Mouse (Mus musculus): ENCODE results near the gene Ets1. TPM values are rescaled to one million over a fixed set of nuclear protein-coding genes. Genes with fewer than 3 reads are reported as not detected.

Gene Ets1
- polyA plus RNA-seq, 1 experiment from 2014 or later, result 12.5 TPM

DNA sequence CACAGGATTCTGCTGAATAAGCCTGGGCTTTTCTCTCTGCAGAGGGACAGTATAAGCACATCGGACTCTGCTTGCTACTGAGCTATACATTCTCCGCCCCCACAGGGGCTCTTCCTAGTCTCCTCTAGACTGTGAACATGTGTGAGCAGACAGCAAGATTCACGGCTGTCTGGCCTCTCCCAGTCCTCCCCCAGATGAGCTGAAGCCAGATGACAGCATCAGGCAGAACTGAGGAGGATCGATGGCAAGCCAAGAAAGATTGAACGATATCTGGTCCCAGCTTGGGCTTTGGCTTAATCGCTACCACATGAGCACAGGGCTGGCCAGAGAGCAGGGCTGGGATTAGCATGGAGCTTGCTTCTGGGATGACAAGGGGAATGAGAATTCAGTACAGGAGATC is 155.7 kb downstream of the Ets1 start:
- Histone ChIP-seq H3K36me3 (no peaks in the 10 kb centered on the region), H3K9me3 (replicated peaks) (no peaks in the 10 kb centered on the region), H3K9ac (no peak overlapping the region), H3K4me1 (replicated peaks) (no peaks in the 10 kb centered on the region), H3K27me3 (no peaks in the 10 kb centered on the region), H3K4me2 (no peak overlapping the region), H3K27ac (no peak overlapping the region), H3K4me3 (replicated peaks) (no peak overlapping the region)
- DNase-seq, result no peak
- no peak for ATAC-seq (ENCODE audit: low read depth)
- 73% methylated on average over 6 of the region's 6 CpGs for WGBS (ENCODE audit: insufficient replicate concordance)

DNA sequence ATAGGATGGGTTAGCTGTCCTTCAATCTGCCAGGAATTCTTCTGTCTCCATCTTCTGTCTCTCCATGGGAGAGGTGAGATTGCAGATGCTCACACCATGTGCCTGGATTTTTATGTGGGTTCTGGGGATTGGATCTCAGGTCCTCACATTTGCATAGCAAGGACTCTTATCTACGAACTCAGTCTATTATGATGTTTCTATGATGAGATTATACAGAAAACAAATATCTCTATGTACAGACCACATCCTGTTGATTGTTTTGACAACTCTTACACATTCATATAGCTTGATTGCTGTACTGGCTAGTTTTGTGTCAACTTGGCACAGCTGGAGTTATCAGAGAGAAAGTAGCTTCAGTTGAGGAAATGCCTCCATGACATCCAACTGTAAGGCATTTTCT is 162.2 kb downstream of the Ets1 start:
- no peak for DNase-seq
- Histone ChIP-seq H3K4me2 (no peak overlapping the region), H3K36me3 (no peaks in the 10 kb centered on the region), H3K4me3 (replicated peaks) (no peak overlapping the region), H3K27me3 (no peaks in the 10 kb centered on the region), H3K9me3 (replicated peaks) (no peaks in the 10 kb centered on the region), H3K9ac (no peak overlapping the region), H3K27ac (no peak overlapping the region), H3K4me1 (replicated peaks) (no peaks in the 10 kb centered on the region)
- 58% methylated on average over 1 of the region's 1 CpGs for WGBS (ENCODE audit: insufficient replicate concordance)
- ATAC-seq (ENCODE audit: low read depth), result no peak

DNA sequence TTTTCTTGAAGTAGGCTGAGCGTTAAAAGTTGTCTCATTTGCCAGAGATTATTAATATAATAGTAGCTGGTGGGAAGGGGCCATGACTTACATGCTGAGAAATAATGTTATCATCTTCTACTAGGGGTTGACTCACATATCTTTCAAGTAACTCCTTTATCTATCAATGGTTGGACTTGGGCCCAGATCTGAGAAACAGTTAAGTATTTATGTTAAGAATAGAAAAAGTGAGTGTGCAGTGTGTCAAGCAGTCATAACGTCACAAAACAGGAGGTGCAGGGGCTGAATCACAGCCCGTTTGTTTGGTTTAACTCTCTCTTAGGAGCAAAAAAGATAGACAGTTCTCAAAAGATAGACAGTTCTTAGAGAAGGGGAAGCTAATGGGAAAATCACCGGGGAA is 170.1 kb downstream of the Ets1 start:
- no peaks in the 10 kb centered on the region for H3K4me1 ChIP-seq (replicated peaks)
- no peak overlapping the region for H3K4me2 ChIP-seq
- H3K27me3 ChIP-seq, result no peaks in the 10 kb centered on the region
- no peak overlapping the region for H3K4me3 ChIP-seq (replicated peaks)
- no peak overlapping the region for H3K27ac ChIP-seq
- no peaks in the 10 kb centered on the region for H3K36me3 ChIP-seq
- H3K9me3 ChIP-seq (replicated peaks), result no peaks in the 10 kb centered on the region
- no peak for ATAC-seq (ENCODE audit: low read depth)
- no peak overlapping the region for H3K9ac ChIP-seq
- DNase-seq, result no peak
- 55% methylated on average over 4 of the region's 4 CpGs for WGBS (ENCODE audit: insufficient replicate concordance)

Other genes with a start within 250 kb of the Ets1 start
- gene Fli1, start 93.4 kb upstream of the Ets1 start, polyA plus RNA-seq (2015; fragmentation: Nextera tagmentation; extraction: Ambion mirVana), result 9.1 and 13.2 TPM in 2 replicates